Mouse (Mus musculus): ENCODE data around the gene Gm20388. TPM values are rescaled to one million over a fixed set of nuclear protein-coding genes. Genes with fewer than 3 reads are reported as not detected.

The Gm20388 gene
- polyA plus RNA-seq, 1 experiment: 59.3 TPM

DNA sequence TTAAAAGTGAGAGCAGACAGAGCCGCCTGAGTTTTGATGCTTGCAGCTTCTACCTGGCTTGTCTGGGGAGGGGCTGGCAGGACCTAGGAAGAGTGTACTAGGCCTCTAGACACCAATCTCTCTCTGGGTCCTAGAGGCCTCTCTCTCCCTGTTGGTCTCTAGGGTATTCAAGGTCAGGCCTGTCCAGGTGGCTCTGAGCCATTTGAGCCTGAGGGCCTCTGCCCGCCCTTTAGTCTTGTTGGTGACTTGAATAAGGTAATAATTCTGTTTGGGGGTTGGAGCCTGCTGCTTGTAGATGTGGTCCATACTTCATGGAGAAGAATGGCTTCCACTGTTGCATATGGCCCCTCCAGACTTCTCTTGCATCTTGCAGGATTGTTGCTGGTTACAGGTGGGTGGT is 604.6 kb downstream of the Gm20388 start:
- DNase-seq (ENCODE audit: low read depth): no peak
- TF ChIP-seq CTCF (IDR thresholded peaks at IDR 0.05; ENCODE audit: borderline replicate concordance, extremely low read depth, insufficient read depth, insufficient read length) (no peak), POLR2A (IDR thresholded peaks at IDR 0.05; ENCODE audit: borderline replicate concordance, extremely low read depth, insufficient read depth, insufficient read length, poor library complexity, severe bottlenecking) (no peak)

GRCm38 (mm10) chr8:120515650-120516049 is 605.0 kb downstream of the Gm20388 start:
- TF ChIP-seq CTCF (IDR thresholded peaks at IDR 0.05; ENCODE audit: borderline replicate concordance, extremely low read depth, insufficient read depth, insufficient read length): no peak
- TF ChIP-seq POLR2A (IDR thresholded peaks at IDR 0.05; ENCODE audit: borderline replicate concordance, extremely low read depth, insufficient read depth, insufficient read length, poor library complexity, severe bottlenecking): no peak
- no peak for DNase-seq (ENCODE audit: low read depth)

DNA sequence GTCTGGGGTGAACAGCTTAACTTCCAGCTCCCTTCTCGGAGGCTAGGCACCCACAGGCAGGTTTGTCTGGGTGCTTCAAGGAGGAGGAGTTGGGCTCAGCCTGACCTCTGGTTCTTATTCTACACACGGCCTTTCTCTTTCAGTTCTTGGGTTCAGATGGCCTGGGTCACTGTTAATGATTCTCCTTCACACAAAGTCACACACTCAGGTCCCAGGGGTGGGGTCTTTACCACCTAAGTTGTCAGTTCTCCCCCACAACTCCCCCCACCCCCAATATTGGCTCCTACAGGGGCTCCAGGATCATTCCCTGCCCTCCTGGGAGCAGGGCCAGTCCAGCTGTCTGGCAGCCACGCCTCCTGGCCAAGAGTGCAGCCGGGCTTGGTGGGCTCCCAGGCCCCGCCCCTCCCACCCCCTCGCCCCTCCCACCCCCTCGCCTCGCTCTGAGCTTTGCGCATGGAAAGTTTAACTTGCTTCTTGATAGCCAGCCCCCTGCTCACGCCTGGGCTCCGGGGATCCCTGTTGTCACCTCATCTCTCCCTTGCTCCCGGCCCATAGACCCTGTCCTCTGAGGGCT is 605.6 kb downstream of the Gm20388 start:
- TF ChIP-seq CTCF (IDR thresholded peaks at IDR 0.05; ENCODE audit: borderline replicate concordance, extremely low read depth, insufficient read depth, insufficient read length) (no peak), POLR2A (IDR thresholded peaks at IDR 0.05; ENCODE audit: borderline replicate concordance, extremely low read depth, insufficient read depth, insufficient read length, poor library complexity, severe bottlenecking) (no peak)
- peak; percentile 84 for DNase-seq (ENCODE audit: low read depth)

GRCm38 (mm10) chr8:120517666-120518410 is 607.2 kb downstream of the Gm20388 start:
- TF ChIP-seq CTCF (IDR thresholded peaks at IDR 0.05; ENCODE audit: borderline replicate concordance, extremely low read depth, insufficient read depth, insufficient read length): no peak
- no peak for TF ChIP-seq POLR2A (IDR thresholded peaks at IDR 0.05; ENCODE audit: borderline replicate concordance, extremely low read depth, insufficient read depth, insufficient read length, poor library complexity, severe bottlenecking)
- no peak for DNase-seq (ENCODE audit: low read depth)

DNA sequence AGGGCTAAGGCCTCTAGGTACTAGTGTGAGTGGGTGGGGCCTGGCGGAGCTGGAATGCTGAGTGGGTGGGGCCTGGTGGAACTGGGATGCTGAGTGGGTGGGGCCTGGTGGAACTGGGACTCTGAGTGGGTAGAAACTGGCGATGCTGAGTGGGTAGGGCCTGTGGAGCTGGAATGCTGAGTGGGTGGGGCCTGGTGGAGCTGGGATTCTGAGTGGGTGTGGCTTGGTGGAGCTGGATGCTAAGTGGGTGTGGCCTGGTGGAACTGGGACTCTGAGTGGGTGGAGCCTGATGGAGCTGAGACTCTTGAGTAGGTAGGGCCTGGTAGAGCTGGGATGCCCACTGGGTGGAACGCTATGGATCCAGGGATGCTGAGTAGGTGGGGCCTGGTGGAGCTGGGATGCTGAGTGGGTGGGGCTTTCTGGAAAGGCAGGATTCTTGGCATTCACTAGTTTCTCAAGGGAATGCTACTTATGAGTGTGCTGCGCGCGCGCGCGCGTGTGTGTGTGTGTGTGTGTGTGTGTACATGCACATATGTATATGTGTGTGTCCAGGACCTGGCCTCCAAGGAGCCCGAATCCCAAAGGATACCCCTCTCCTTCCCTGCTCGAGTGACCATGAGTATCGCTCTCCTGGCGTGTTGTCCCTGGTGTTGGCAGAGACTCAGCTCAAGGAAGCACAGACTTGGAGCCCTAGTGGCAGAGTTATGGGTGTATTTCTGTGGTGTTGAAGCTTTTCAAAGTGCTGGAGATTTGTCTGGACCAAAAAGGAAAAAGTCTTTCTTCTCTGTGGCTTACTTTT is 608.3 kb downstream of the Gm20388 start:
- no peak for TF ChIP-seq CTCF (IDR thresholded peaks at IDR 0.05; ENCODE audit: borderline replicate concordance, extremely low read depth, insufficient read depth, insufficient read length)
- no peak for TF ChIP-seq POLR2A (IDR thresholded peaks at IDR 0.05; ENCODE audit: borderline replicate concordance, extremely low read depth, insufficient read depth, insufficient read length, poor library complexity, severe bottlenecking)
- DNase-seq (ENCODE audit: low read depth): no peak

DNA sequence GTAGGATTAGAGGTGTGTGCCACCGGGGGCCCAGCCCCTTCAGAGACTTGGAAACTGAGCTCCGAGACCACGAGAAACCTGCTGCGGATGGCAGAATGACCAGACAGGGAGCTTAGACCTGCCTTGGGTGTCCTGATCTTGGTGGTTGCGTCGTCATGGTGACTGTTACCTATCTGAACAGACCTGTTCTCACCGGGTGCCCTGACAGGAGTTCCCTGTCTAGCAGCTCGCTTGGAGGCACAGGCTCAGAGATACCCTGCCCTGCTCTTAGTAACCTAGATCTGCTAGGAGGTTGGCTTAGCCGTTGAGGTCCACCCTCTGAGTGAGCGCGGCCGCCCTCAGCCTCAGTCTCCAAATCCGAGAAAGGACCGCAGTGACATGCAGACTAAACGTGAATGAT is 609.6 kb downstream of the Gm20388 start:
- no peak for TF ChIP-seq CTCF (IDR thresholded peaks at IDR 0.05; ENCODE audit: borderline replicate concordance, extremely low read depth, insufficient read depth, insufficient read length)
- TF ChIP-seq POLR2A (IDR thresholded peaks at IDR 0.05; ENCODE audit: borderline replicate concordance, extremely low read depth, insufficient read depth, insufficient read length, poor library complexity, severe bottlenecking): no peak
- no peak for DNase-seq (ENCODE audit: low read depth)

GRCm38 (mm10) chr8:120520707-120521590 is 610.3 kb downstream of the Gm20388 start:
- TF ChIP-seq POLR2A (IDR thresholded peaks at IDR 0.05; ENCODE audit: borderline replicate concordance, extremely low read depth, insufficient read depth, insufficient read length, poor library complexity, severe bottlenecking): no peak
- peak; percentile 51; the same call in 1 of the 2 replicates for TF ChIP-seq CTCF (IDR thresholded peaks at IDR 0.05; ENCODE audit: borderline replicate concordance, extremely low read depth, insufficient read depth, insufficient read length)
- peak; percentile 98 for DNase-seq (ENCODE audit: low read depth)

DNA sequence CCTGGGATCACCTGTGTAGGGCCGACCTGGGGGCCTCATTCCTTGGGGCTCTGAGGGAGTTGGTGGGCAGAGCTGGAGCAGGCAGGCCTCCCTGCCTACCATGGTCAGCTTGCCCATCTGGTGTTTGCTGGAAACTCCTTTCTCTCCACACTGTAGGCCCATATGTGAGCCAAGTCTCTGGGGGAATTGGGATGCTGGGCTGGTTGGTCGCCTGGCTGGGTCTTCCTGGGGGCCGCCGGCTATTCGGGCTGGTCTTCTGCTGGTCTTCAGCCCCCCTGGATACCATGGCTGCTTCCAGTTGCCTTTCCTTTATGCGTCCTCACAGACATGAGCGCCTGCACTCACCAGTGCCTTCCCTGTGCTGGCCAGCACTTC is 610.9 kb downstream of the Gm20388 start:
- DNase-seq (ENCODE audit: low read depth): no peak
- TF ChIP-seq POLR2A (IDR thresholded peaks at IDR 0.05; ENCODE audit: borderline replicate concordance, extremely low read depth, insufficient read depth, insufficient read length, poor library complexity, severe bottlenecking): no peak

DNA sequence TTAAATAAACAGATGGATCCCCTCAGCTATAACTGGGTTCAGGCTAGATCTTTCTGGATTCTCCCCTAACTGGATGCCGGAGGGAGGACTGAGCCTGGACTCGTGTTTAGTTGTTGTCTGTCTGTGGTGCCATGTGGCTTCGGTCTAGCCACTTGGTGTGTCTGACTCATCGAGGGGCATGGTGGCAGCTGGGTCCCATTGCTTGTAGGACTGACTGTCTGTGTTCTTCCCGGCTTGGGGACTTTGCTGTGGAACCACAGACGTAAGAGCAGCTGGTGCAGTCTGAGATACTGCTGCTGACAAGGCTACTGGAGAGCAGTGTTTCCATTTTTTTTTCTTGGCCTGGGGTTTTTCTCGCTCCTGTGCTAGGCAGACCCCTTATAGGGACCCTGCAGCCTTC is 613.0 kb downstream of the Gm20388 start:
- DNase-seq (ENCODE audit: low read depth): peak; percentile 76
- TF ChIP-seq CTCF (IDR thresholded peaks at IDR 0.05; ENCODE audit: borderline replicate concordance, extremely low read depth, insufficient read depth, insufficient read length): no peak
- TF ChIP-seq POLR2A (IDR thresholded peaks at IDR 0.05; ENCODE audit: borderline replicate concordance, extremely low read depth, insufficient read depth, insufficient read length, poor library complexity, severe bottlenecking): no peak

GRCm38 (mm10) chr8:120525135-120525534 is 614.5 kb downstream of the Gm20388 start:
- no peak for DNase-seq (ENCODE audit: low read depth)
- TF ChIP-seq POLR2A (IDR thresholded peaks at IDR 0.05; ENCODE audit: borderline replicate concordance, extremely low read depth, insufficient read depth, insufficient read length, poor library complexity, severe bottlenecking): no peak
- no peak for TF ChIP-seq CTCF (IDR thresholded peaks at IDR 0.05; ENCODE audit: borderline replicate concordance, extremely low read depth, insufficient read depth, insufficient read length)

GRCm38 (mm10) chr8:120525832-120526231 is 615.2 kb downstream of the Gm20388 start:
- TF ChIP-seq CTCF (IDR thresholded peaks at IDR 0.05; ENCODE audit: borderline replicate concordance, extremely low read depth, insufficient read depth, insufficient read length): no peak
- no peak for TF ChIP-seq POLR2A (IDR thresholded peaks at IDR 0.05; ENCODE audit: borderline replicate concordance, extremely low read depth, insufficient read depth, insufficient read length, poor library complexity, severe bottlenecking)
- DNase-seq (ENCODE audit: low read depth): no peak

Measured in brain, embryonic 14.5 days (tissue).